Mouse (Mus musculus) forebrain, embryonic 15.5 days (tissue): Measurements from ENCODE around the gene Nog. TPM values are rescaled to one million over a fixed set of nuclear protein-coding genes. Genes with fewer than 3 reads are reported as not detected.

Experiments used
- ATAC-seq: fragments of 200-750 bp; cut with Nextera tagmentation; replicated peaks from 2 replicates; pipeline ENCODE4 v1.8.0; 2017; ENCODE audit warnings: mild to moderate bottlenecking, moderate TSS enrichment, moderate library complexity
- H3K27ac ChIP-seq: fragments of 300-500 bp; sonication (generic); replicated peaks from 2 replicates; pipeline ENCODE4 v1.5.1; 2015; ENCODE audit warnings: mild to moderate bottlenecking, inconsistent platforms
- H3K27me3 ChIP-seq: fragments of 300-500 bp; sonication (generic); 2 replicates; pipeline ENCODE4 v1.6.1; 2015; ENCODE audit warnings: inconsistent platforms
- H3K36me3 ChIP-seq: fragments of 300-500 bp; sonication (generic); 2 replicates; pipeline ENCODE4 v1.6.1; 2015; ENCODE audit warnings: mild to moderate bottlenecking, inconsistent platforms
- H3K4me1 ChIP-seq: fragments of 300-500 bp; sonication (generic); 2 replicates; pipeline ENCODE4 v1.6.1; 2015; ENCODE audit warnings: inconsistent platforms
- H3K4me2 ChIP-seq: fragments of 300-500 bp; sonication (generic); replicated peaks from 2 replicates; pipeline ENCODE4 v1.6.1; 2015; ENCODE audit warnings: mild to moderate bottlenecking, inconsistent platforms
- H3K4me3 ChIP-seq: fragments of 300-500 bp; sonication (generic); 2 replicates; pipeline ENCODE4 v1.5.1; 2015; ENCODE audit warnings: mild to moderate bottlenecking, inconsistent platforms
- H3K9ac ChIP-seq: fragments of 300-500 bp; sonication (generic); replicated peaks from 2 replicates; pipeline ENCODE4 v1.6.1; 2015; ENCODE audit warnings: mild to moderate bottlenecking, inconsistent platforms
- H3K9me3 ChIP-seq: fragments of 300-500 bp; sonication (generic); 2 replicates; pipeline ENCODE4 v1.6.1; 2016; ENCODE audit warnings: inconsistent platforms
- WGBS: fragments of 180-500 bp; shearing (Covaris S2); methylation state at CpG from one replicate; pipeline ENCODE4 v1.1.7; 2015; ENCODE audit warnings: mixed read lengths; 5-methylcytosine and 5-hydroxymethylcytosine counted together
- polyA plus RNA-seq: library from polyadenylated mRNA; unstranded; fragments of >200 nt; fragmentation: Nextera tagmentation; extraction: Ambion mirVana; gene quantifications from 2 replicates; pipeline ENCODE4 v1.2.1, GENCODE M21; 2015

The Nog gene
- polyA plus RNA-seq, 1 experiment from 2014 or later, result 3.6 TPM

- Histone ChIP-seq H3K9me3 (no peaks in the 10 kb centered on the region), H3K27ac (no peak overlapping the region), H3K4me3 (no peak overlapping the region), H3K4me2 (no peak overlapping the region), H3K36me3 (no peaks in the 10 kb centered on the region), H3K4me1 (peaks cover 23% of the 10 kb centered on the region), H3K9ac (no peak overlapping the region), H3K27me3 (no peaks in the 10 kb centered on the region)
- WGBS, result 12% methylated on average over 7 of the region's 7 CpGs
- peak; percentile 76 for ATAC-seq
These were observed 42.7 kb downstream of the Nog start for GRCm38 (mm10) chr11:89259338-89259915.

GRCm38 (mm10) chr11:89257893-89258292 is 44.2 kb downstream of the Nog start:
- H3K9ac ChIP-seq, result no peak overlapping the region
- 39% methylated on average over 2 of the region's 2 CpGs for WGBS
- no peak overlapping the region for H3K4me3 ChIP-seq
- H3K9me3 ChIP-seq, result no peaks in the 10 kb centered on the region
- H3K36me3 ChIP-seq, result no peaks in the 10 kb centered on the region
- ATAC-seq, result peak; percentile 61
- H3K4me1 ChIP-seq, result peaks cover 14% of the 10 kb centered on the region
- H3K27ac ChIP-seq, result peak overlapping the region; percentile 48
- H3K4me2 ChIP-seq, result no peak overlapping the region
- no peaks in the 10 kb centered on the region for H3K27me3 ChIP-seq

- Histone ChIP-seq H3K27ac (no peak overlapping the region), H3K36me3 (no peaks in the 10 kb centered on the region), H3K27me3 (no peaks in the 10 kb centered on the region), H3K4me3 (no peak overlapping the region), H3K4me2 (no peak overlapping the region), H3K9ac (no peak overlapping the region), H3K4me1 (peaks cover 9% of the 10 kb centered on the region), H3K9me3 (no peaks in the 10 kb centered on the region)
- ATAC-seq, result no peak
- WGBS, result 71% methylated on average over 13 of the region's 13 CpGs
These were observed 48.2 kb downstream of the Nog start for GRCm38 (mm10) chr11:89253973-89254372.

Other genes with a start within 250 kb of the Nog start
- 16.2 and 16.8 TPM in 2 replicates for gene Dgke, start 235.5 kb downstream of the Nog start, polyA plus RNA-seq
- not detected in 2 replicates for gene Gm525, start 228.5 kb downstream of the Nog start, polyA plus RNA-seq